Mouse (Mus musculus) heart, adult 2 months (tissue): ENCODE measurements around the gene Rras2. TPM values are rescaled to one million over a fixed set of nuclear protein-coding genes. Genes with fewer than 3 reads are reported as not detected.

Experiments
- DNase-seq, 2 experiments: peaks; one replicate each; pipeline ENCODE4 v3.0.0; 2021
- H3K27ac ChIP-seq: fragments of 200-600 bp; 2 replicates; pipeline ENCODE4 v1.8.1; 2022
- H3K27me3 ChIP-seq: fragments of 200-500 bp; 2 replicates; pipeline ENCODE4 v1.6.1; 2012; ENCODE audit warnings: mild to moderate bottlenecking, low read length, inconsistent platforms, mixed read lengths; ENCODE audit not compliant: control insufficient read depth, insufficient read depth
- H3K36me3 ChIP-seq: fragments of 200-500 bp; 2 replicates; pipeline ENCODE4 v1.6.1; 2012; ENCODE audit warnings: low read length, inconsistent platforms; ENCODE audit not compliant: control insufficient read depth, insufficient read depth
- H3K4me1 ChIP-seq: fragments of 200-500 bp; 2 replicates; pipeline ENCODE4 v1.6.1; 2011; ENCODE audit warnings: low read length; ENCODE audit not compliant: control insufficient read depth, insufficient read depth
- H3K4me3 ChIP-seq: fragments of 200-600 bp; 2 replicates; pipeline ENCODE4 v1.8.1; 2022
- H3K79me2 ChIP-seq: fragments of 200-500 bp; replicated peaks from 2 replicates; pipeline ENCODE4 v1.6.1; 2012; ENCODE audit warnings: mild to moderate bottlenecking, inconsistent platforms, low read length, moderate library complexity, mixed read lengths; ENCODE audit not compliant: control insufficient read depth, insufficient read depth
- H3K9ac ChIP-seq: fragments of 200-500 bp; 2 replicates; pipeline ENCODE4 v1.6.1; 2012; ENCODE audit warnings: low read depth, mild to moderate bottlenecking, control low read depth, inconsistent platforms, low read length, mixed read lengths
- CTCF ChIP-seq: fragments of 200-600 bp; IDR thresholded peaks from 2 replicates; pipeline ENCODE4 v1.8.1; 2022; ENCODE audit warnings: antibody characterized with exemption, mild to moderate bottlenecking, moderate library complexity
- EP300 ChIP-seq: fragments of 200-500 bp; IDR thresholded peaks from 2 replicates; pipeline ENCODE4 v1.6.1; 2011; ENCODE audit warnings: low read depth, low read length, control low read depth; ENCODE audit not compliant: insufficient read depth
- POLR2A ChIP-seq: fragments of 200-500 bp; IDR thresholded peaks from 2 replicates; pipeline ENCODE4 v1.6.1; 2011; ENCODE audit warnings: mild to moderate bottlenecking, low read depth, low read length, control low read depth; ENCODE audit not compliant: insufficient read depth
- WGBS: fragments of 180-500 bp; shearing (Covaris S2); methylation state at CpG from one replicate; pipeline ENCODE4 v1.1.7; 2018; 5-methylcytosine and 5-hydroxymethylcytosine counted together
- intact Hi-C: fragments of 180-260 bp; cut with DNase I; formaldehyde crosslinking; loops from one replicate; pipeline ENCODE4 v1.15.1; 2025
- polyA plus RNA-seq: library from polyadenylated mRNA; depleted of rRNA; stranded (reverse); fragments of >200 nt; gene quantifications from 2 replicates; pipeline ENCODE4 v1.2.3, GENCODE M21; 2012
- total RNA-seq, 2 experiments: library from RNA; stranded (reverse); gene quantifications; 2 replicates each; pipeline ENCODE4 v1.2.3; 2021

The Rras2 gene
- total and polyA plus RNA-seq, 3 experiments: 17.5 to 52.0 (median 48.5) TPM

- Histone ChIP-seq H3K79me2 (no peaks in the 10 kb centered on the region), H3K9ac (no peak overlapping the region), H3K27ac (no peak overlapping the region), H3K4me3 (no peak overlapping the region; the same call in 1 of the 2 replicates), H3K27me3 (no peaks in the 10 kb centered on the region), H3K4me1 (no peaks in the 10 kb centered on the region; the same call in 1 of the 2 replicates), H3K36me3 (no peaks in the 10 kb centered on the region)
- 56% methylated on average over 7 of the region's 7 CpGs for WGBS
- no peak for DNase-seq
- intact Hi-C loops: loop anchor here (5.0 kb wide), 4 partner anchors 51 to 134 kb away; partner anchors contain the start of gene Copb1
- no peak for TF ChIP-seq EP300
- TF ChIP-seq POLR2A: no peak
- no peak for TF ChIP-seq CTCF
These were observed 599 bp upstream of the Rras2 start for GRCm38 (mm10) chr7:114118180-114118579.

- Histone ChIP-seq H3K27me3 (no peaks in the 10 kb centered on the region), H3K9ac (peak overlapping the region; percentile 93), H3K4me1 (no peaks in the 10 kb centered on the region; the same call in 1 of the 2 replicates), H3K27ac (peak overlapping the region; percentile 85), H3K4me3 (peak overlapping the region; percentile 86), H3K79me2 (peaks cover under 1% of the 10 kb centered on the region; the same call in 1 of the 2 replicates), H3K36me3 (no peaks in the 10 kb centered on the region)
- peak; percentile 83 to 87 for DNase-seq
- TF ChIP-seq POLR2A (no peak), CTCF (peak; percentile 21; the same call in 1 of the 2 replicates), EP300 (no peak)
- under 1% methylated on average over 62 of the region's 74 CpGs for WGBS
- intact Hi-C loops: loop anchor here (5.0 kb wide), 4 partner anchors 50 to 135 kb away; partner anchors contain the start of gene Copb1
These were observed 750 bp downstream of the Rras2 start for GRCm38 (mm10) chr7:114116711-114117351.

- intact Hi-C loops: loop anchor here (5.0 kb wide), 4 partner anchors 49 to 136 kb away; partner anchors contain the start of gene Copb1
- Histone ChIP-seq H3K27me3 (no peaks in the 10 kb centered on the region), H3K36me3 (no peaks in the 10 kb centered on the region), H3K9ac (no peak overlapping the region), H3K4me1 (no peaks in the 10 kb centered on the region; the same call in 1 of the 2 replicates), H3K27ac (no peak overlapping the region), H3K4me3 (peak overlapping the region; percentile 86), H3K79me2 (peaks cover 3% of the 10 kb centered on the region)
- 43% methylated on average over 9 of the region's 9 CpGs for WGBS
- no peak for TF ChIP-seq POLR2A
- TF ChIP-seq CTCF: no peak
- TF ChIP-seq EP300: no peak
- no peak for DNase-seq
These were observed 1.6 kb downstream of the Rras2 start for GRCm38 (mm10) chr7:114115961-114116360.

- Histone ChIP-seq H3K4me1 (no peaks in the 10 kb centered on the region; the same call in 1 of the 2 replicates), H3K4me3 (no peak overlapping the region), H3K27ac (no peak overlapping the region), H3K36me3 (no peaks in the 10 kb centered on the region), H3K27me3 (no peaks in the 10 kb centered on the region), H3K79me2 (peaks cover 3% of the 10 kb centered on the region), H3K9ac (no peak overlapping the region)
- no peak for DNase-seq
- intact Hi-C loops: loop anchor here (5.0 kb wide), 4 partner anchors 48 to 137 kb away; partner anchors contain the start of gene Copb1
- 72% methylated on average over 3 of the region's 3 CpGs for WGBS
- TF ChIP-seq EP300 (no peak), POLR2A (no peak), CTCF (no peak)
These were observed 2.6 kb downstream of the Rras2 start for GRCm38 (mm10) chr7:114114976-114115375.

GRCm38 (mm10) chr7:114114284-114114683 is 3.3 kb downstream of the Rras2 start:
- intact Hi-C loops: no loop called here
- Histone ChIP-seq H3K4me3 (no peak overlapping the region), H3K36me3 (no peaks in the 10 kb centered on the region), H3K27ac (no peak overlapping the region), H3K27me3 (no peaks in the 10 kb centered on the region), H3K79me2 (peaks cover 3% of the 10 kb centered on the region), H3K4me1 (no peaks in the 10 kb centered on the region; the same call in 1 of the 2 replicates), H3K9ac (no peak overlapping the region)
- TF ChIP-seq POLR2A: no peak
- WGBS: 82% methylated on average over 2 of the region's 2 CpGs
- DNase-seq: no peak

- Histone ChIP-seq H3K36me3 (peaks cover 3% of the 10 kb centered on the region), H3K27ac (no peak overlapping the region), H3K4me3 (no peak overlapping the region), H3K4me1 (peaks cover 6% of the 10 kb centered on the region), H3K9ac (no peak overlapping the region), H3K27me3 (no peaks in the 10 kb centered on the region), H3K79me2 (peaks cover 8% of the 10 kb centered on the region)
- intact Hi-C loops: no loop called here
- 72% methylated on average over 2 of the region's 2 CpGs for WGBS
- no peak for DNase-seq
- no peak for TF ChIP-seq CTCF
- TF ChIP-seq POLR2A: no peak
- no peak for TF ChIP-seq EP300
These were observed 7.1 kb downstream of the Rras2 start for GRCm38 (mm10) chr7:114110500-114110899.
